Mouse (Mus musculus): Measurements from ENCODE around the gene Tsx.
"Not testable (repeated sequence)": the region's sequence is repeated elsewhere in the genome, so short reads cannot be mapped to it uniquely, and the experiment has no call there.

Gene Tsx

GRCm38 (mm10) chrX:103414167-103414566, at the start of gene Tsx:
Gene Tsx, plus strand, starts transcription at chrX:103414467.
- no peak for DNase-seq (ENCODE audit: low spot score in 2 of 2)

GRCm38 (mm10) chrX:103366201-103366600, 48.1 kb upstream of the Tsx start:
- peak in 1 of 2 experiments; percentile 6 for DNase-seq (ENCODE audit: low spot score in 2 of 2)

- no peak for DNase-seq (ENCODE audit: low spot score in 2 of 2)
Observed at GRCm38 (mm10) chrX:103368650-103369049, 45.6 kb upstream of the Tsx start.

GRCm38 (mm10) chrX:103371221-103371620, 43.0 kb upstream of the Tsx start:
- no peak for DNase-seq (ENCODE audit: low spot score in 2 of 2)

- no peak for DNase-seq (ENCODE audit: low spot score in 2 of 2)
Observed at GRCm38 (mm10) chrX:103371627-103372026, 42.6 kb upstream of the Tsx start.

- DNase-seq (ENCODE audit: low spot score in 2 of 2), result no peak
Observed at GRCm38 (mm10) chrX:103374250-103374649, 40.0 kb upstream of the Tsx start.

- no peak for DNase-seq (ENCODE audit: low spot score in 2 of 2)
Observed at GRCm38 (mm10) chrX:103384528-103384927, 29.7 kb upstream of the Tsx start.

GRCm38 (mm10) chrX:103388131-103388530, 26.1 kb upstream of the Tsx start:
- DNase-seq (ENCODE audit: low spot score in 2 of 2), result peak in 1 of 2 experiments; percentile 10

- no peak for DNase-seq (ENCODE audit: low spot score in 2 of 2)
Observed at GRCm38 (mm10) chrX:103393841-103394240, 20.4 kb upstream of the Tsx start.

- no peak for DNase-seq (ENCODE audit: low spot score in 2 of 2)
Observed at GRCm38 (mm10) chrX:103405021-103405420, 9.2 kb upstream of the Tsx start.

- DNase-seq (ENCODE audit: low spot score in 2 of 2), result no peak
Observed at GRCm38 (mm10) chrX:103421710-103422109, 7.4 kb downstream of the Tsx start, which contains the start of gene Gm26992. Gene Gm26992, plus strand, starts transcription at chrX:103422010.

GRCm38 (mm10) chrX:103427677-103428076, 13.4 kb downstream of the Tsx start:
- DNase-seq (ENCODE audit: low spot score in 2 of 2), result no peak

GRCm38 (mm10) chrX:103432293-103432692, 18.0 kb downstream of the Tsx start:
- no peak for DNase-seq (ENCODE audit: low spot score in 2 of 2)

- DNase-seq (ENCODE audit: low spot score in 2 of 2), result no peak
Observed at GRCm38 (mm10) chrX:103438023-103438422, 23.8 kb downstream of the Tsx start.

GRCm38 (mm10) chrX:103440803-103441202, 26.5 kb downstream of the Tsx start:
- DNase-seq (ENCODE audit: low spot score in 2 of 2), result peak in 1 of 2 experiments; percentile 16

- DNase-seq (ENCODE audit: low spot score in 2 of 2), result peak in 1 of 2 experiments; percentile 12
Observed at GRCm38 (mm10) chrX:103443755-103444154, 29.5 kb downstream of the Tsx start.

- DNase-seq (ENCODE audit: low spot score in 2 of 2), result peak in 1 of 2 experiments; percentile 5
Observed at GRCm38 (mm10) chrX:103447539-103448169, 33.4 kb downstream of the Tsx start.

GRCm38 (mm10) chrX:103448429-103448828, 34.2 kb downstream of the Tsx start:
- DNase-seq (ENCODE audit: low spot score in 2 of 2), result not testable (repeated sequence)

GRCm38 (mm10) chrX:103448943-103449722, 34.9 kb downstream of the Tsx start:
- not testable (repeated sequence) for DNase-seq (ENCODE audit: low spot score in 2 of 2)

- no peak for DNase-seq (ENCODE audit: low spot score in 2 of 2)
Observed at GRCm38 (mm10) chrX:103452815-103453214, 38.5 kb downstream of the Tsx start.

GRCm38 (mm10) chrX:103460056-103460455, 45.8 kb downstream of the Tsx start:
- DNase-seq (ENCODE audit: low spot score in 2 of 2), result no peak

- no peak for DNase-seq (ENCODE audit: low spot score in 2 of 2)
Observed at GRCm38 (mm10) chrX:103468998-103469397, 54.7 kb downstream of the Tsx start.

- no peak for DNase-seq (ENCODE audit: low spot score in 2 of 2)
Observed at GRCm38 (mm10) chrX:103472346-103472745, 58.1 kb downstream of the Tsx start.

Data from frontal cortex, postnatal 36 days (tissue).